Mouse (Mus musculus) liver, embryonic 13.5 days (tissue): ENCODE measurements around the gene Csf2rb. TPM values are rescaled to one million over a fixed set of nuclear protein-coding genes. Genes with fewer than 3 reads are reported as not detected.

Experiments
- ATAC-seq: fragments of 200-750 bp; cut with Nextera tagmentation; 2 replicates; pipeline ENCODE4 v1.8.0; 2017; ENCODE audit warnings: low read depth, mild to moderate bottlenecking, moderate number of reproducible peaks, moderate library complexity
- DNase-seq: peaks from one replicate; pipeline ENCODE4 v3.0.0; 2022
- H3K27ac ChIP-seq: fragments of 300-500 bp; sonication (generic); 2 replicates; pipeline ENCODE4 v1.5.1; 2015; ENCODE audit warnings: moderate library complexity, mild to moderate bottlenecking, inconsistent platforms
- H3K27me3 ChIP-seq: fragments of 300-500 bp; sonication (generic); 2 replicates; pipeline ENCODE4 v1.6.1; 2015; ENCODE audit warnings: mild to moderate bottlenecking, inconsistent platforms
- H3K36me3 ChIP-seq: fragments of 300-500 bp; sonication (generic); 2 replicates; pipeline ENCODE4 v1.6.1; 2015; ENCODE audit warnings: mild to moderate bottlenecking, inconsistent platforms
- H3K4me1 ChIP-seq: fragments of 300-500 bp; sonication (generic); replicated peaks from 2 replicates; pipeline ENCODE4 v1.6.1; 2015; ENCODE audit warnings: inconsistent platforms
- H3K4me2 ChIP-seq: fragments of 300-500 bp; sonication (generic); 2 replicates; pipeline ENCODE4 v1.6.1; 2015; ENCODE audit warnings: inconsistent platforms, mild to moderate bottlenecking, moderate library complexity
- H3K4me3 ChIP-seq: fragments of 300-500 bp; sonication (generic); replicated peaks from 2 replicates; pipeline ENCODE4 v1.5.1; 2015; ENCODE audit warnings: mild to moderate bottlenecking, inconsistent platforms
- H3K9ac ChIP-seq: fragments of 300-500 bp; sonication (generic); 2 replicates; pipeline ENCODE4 v1.6.1; 2015; ENCODE audit warnings: mild to moderate bottlenecking, inconsistent platforms
- H3K9me3 ChIP-seq: fragments of 300-500 bp; sonication (generic); replicated peaks from 2 replicates; pipeline ENCODE4 v1.6.1; 2016; ENCODE audit warnings: inconsistent platforms
- WGBS: fragments of 180-500 bp; shearing (Covaris S2); methylation state at CpG from one replicate; pipeline ENCODE4 v1.1.7; 2015; ENCODE audit not compliant: insufficient replicate concordance; 5-methylcytosine and 5-hydroxymethylcytosine counted together
- polyA plus RNA-seq: library from polyadenylated mRNA; unstranded; fragments of >200 nt; fragmentation: Nextera tagmentation; extraction: Ambion mirVana; gene quantifications from 2 replicates; pipeline ENCODE4 v1.2.1, GENCODE M21; 2015

Gene Csf2rb
- polyA plus RNA-seq, 1 experiment from 2014 or later: 3.3 TPM

DNA sequence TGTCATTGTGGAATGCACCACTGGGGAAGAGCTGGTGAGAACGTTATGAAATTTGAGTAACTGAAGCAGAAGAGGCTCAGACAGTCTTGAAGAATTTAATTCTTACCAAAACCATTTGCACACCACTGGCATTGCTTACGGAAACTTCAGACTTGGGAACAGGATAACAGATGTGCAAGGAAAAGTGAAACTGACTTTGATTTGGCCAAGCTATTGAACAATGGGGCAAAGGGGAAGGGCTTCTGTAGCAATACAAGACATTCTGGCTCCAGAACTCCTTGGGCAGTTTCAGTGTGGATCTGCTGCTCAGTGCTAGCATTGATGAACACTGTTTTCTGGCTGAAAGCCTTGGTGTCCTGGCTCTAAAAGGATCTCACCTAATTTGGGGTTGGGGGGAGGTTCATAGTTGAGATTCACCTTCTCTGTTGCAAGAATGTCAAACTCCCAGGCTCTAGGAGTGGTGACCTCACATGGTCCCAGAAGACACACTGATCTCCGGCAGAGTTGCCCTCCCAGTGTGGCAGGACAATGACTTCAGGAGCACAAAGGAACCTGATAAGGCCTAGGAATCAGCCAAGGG lies 26.1 kb downstream of the Csf2rb start:
- Histone ChIP-seq H3K4me2 (no peak overlapping the region), H3K36me3 (no peaks in the 10 kb centered on the region), H3K27me3 (0 out of 2 replicates have a peak, but pooled peaks cover 2% of the 10 kb centered on the region), H3K4me3 (no peak overlapping the region), H3K9ac (no peak overlapping the region), H3K27ac (no peak overlapping the region), H3K9me3 (no peaks in the 10 kb centered on the region), H3K4me1 (no peaks in the 10 kb centered on the region)
- ATAC-seq: no peak
- 41% methylated on average over 3 of the region's 3 CpGs for WGBS
- no peak for DNase-seq

DNA sequence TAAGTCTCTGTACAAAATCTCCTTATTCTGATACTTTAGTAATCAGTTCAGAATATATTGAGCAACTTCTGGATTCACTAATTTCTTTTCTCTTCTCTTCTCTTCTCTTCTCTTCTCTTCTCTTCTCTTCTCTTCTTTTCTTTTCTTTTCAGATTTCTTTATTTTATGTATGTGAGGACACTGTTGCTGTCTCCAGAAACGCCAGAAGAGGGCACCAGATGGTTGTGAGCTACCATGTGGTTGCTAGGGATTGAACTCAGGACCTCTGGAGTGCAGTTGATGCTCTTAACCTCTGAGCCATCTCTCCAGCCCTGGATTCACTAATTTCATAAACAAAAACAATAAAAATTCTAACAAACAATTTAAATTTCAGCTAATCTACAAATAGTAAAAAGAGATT lies 29.4 kb downstream of the Csf2rb start:
- WGBS: 0% methylated on average over 1 of the region's 1 CpGs
- H3K27me3 ChIP-seq: 0 out of 2 replicates have a peak, but pooled peaks cover 2% of the 10 kb centered on the region
- no peaks in the 10 kb centered on the region for H3K36me3 ChIP-seq
- no peak overlapping the region for H3K9ac ChIP-seq
- H3K4me2 ChIP-seq: no peak overlapping the region
- H3K27ac ChIP-seq: no peak overlapping the region
- no peak for DNase-seq
- no peaks in the 10 kb centered on the region for H3K4me1 ChIP-seq
- no peaks in the 10 kb centered on the region for H3K9me3 ChIP-seq
- ATAC-seq: no peak
- H3K4me3 ChIP-seq: no peak overlapping the region

DNA sequence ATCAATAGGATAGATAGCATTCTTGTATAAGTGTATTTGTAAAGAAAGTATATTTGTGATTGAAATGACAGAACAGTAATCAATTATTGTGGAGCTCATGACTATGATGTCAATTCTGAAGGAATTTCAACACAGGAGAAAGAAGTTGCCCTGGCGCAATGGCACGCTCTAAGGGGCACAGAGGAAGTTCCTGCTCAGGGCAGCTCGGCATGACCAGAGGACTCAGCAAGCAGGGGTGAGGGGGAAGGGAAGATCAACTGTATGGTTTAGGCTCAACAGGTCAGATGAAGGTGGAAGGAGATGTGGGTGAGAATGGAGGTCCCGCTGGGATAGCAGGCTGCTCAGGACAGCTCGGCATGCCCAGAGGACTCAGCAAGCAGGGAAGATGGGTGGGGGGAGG lies 30.0 kb downstream of the Csf2rb start:
- H3K27me3 ChIP-seq: 0 out of 2 replicates have a peak, but pooled peaks cover 2% of the 10 kb centered on the region
- no peak overlapping the region for H3K4me3 ChIP-seq
- no peaks in the 10 kb centered on the region for H3K36me3 ChIP-seq
- ATAC-seq (no peak), DNase-seq (no peak)
- no peak overlapping the region for H3K9ac ChIP-seq
- no peaks in the 10 kb centered on the region for H3K9me3 ChIP-seq
- H3K4me2 ChIP-seq: no peak overlapping the region
- 61% methylated on average over 5 of the region's 5 CpGs for WGBS
- H3K27ac ChIP-seq: no peak overlapping the region
- H3K4me1 ChIP-seq: no peaks in the 10 kb centered on the region

DNA sequence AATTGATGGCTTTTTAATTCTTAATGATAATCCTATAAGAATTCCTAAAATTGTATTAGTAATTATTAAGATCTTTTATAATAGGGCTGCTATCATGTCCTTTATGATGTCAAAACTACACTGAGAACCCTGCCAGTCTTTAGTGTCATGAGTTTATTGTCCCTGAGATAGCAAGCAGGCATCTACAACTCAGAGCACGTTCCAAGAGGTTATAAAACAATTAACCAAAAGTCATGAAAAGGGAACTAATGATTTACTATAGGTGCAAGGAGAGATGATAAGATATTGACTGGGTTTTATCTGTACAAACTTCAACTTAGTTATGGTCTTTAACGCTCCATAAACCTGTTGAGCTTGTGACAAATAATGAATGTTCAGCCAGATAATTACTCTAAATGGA lies 40.4 kb downstream of the Csf2rb start:
- Histone ChIP-seq H3K4me2 (no peak overlapping the region), H3K4me3 (no peak overlapping the region), H3K36me3 (no peaks in the 10 kb centered on the region), H3K9ac (no peak overlapping the region), H3K27ac (no peak overlapping the region), H3K9me3 (no peaks in the 10 kb centered on the region), H3K27me3 (peaks cover 24% of the 10 kb centered on the region), H3K4me1 (peaks cover 7% of the 10 kb centered on the region; the same call in 1 of the 2 replicates)
- ATAC-seq: no peak
- DNase-seq: no peak
- 33% methylated on average over 2 of the region's 2 CpGs for WGBS

DNA sequence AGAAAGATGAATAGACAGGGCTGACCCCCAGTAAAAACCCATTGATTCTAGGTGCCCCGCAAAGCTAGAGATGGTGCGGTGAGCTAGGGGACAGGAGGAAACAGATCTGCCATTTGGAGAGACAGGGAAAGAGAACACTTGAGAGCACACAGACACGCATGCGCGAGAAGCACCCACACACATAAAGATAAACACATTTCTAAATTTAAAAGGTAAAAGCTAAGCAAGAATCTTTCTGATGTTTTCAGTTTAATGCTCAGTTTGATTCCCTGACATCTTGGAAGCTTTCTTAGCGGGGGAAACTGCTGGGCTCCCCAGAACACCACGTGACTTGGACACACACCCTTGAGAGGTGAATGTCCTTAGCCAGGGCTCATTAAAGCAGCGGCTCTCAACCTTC lies 41.3 kb downstream of the Csf2rb start:
- Histone ChIP-seq H3K27me3 (peaks cover 26% of the 10 kb centered on the region), H3K27ac (no peak overlapping the region), H3K9me3 (no peaks in the 10 kb centered on the region), H3K9ac (no peak overlapping the region), H3K4me1 (peaks cover 9% of the 10 kb centered on the region), H3K36me3 (no peaks in the 10 kb centered on the region), H3K4me2 (no peak overlapping the region), H3K4me3 (no peak overlapping the region)
- ATAC-seq (no peak), DNase-seq (no peak)
- WGBS: 69% methylated on average over 8 of the region's 8 CpGs

DNA sequence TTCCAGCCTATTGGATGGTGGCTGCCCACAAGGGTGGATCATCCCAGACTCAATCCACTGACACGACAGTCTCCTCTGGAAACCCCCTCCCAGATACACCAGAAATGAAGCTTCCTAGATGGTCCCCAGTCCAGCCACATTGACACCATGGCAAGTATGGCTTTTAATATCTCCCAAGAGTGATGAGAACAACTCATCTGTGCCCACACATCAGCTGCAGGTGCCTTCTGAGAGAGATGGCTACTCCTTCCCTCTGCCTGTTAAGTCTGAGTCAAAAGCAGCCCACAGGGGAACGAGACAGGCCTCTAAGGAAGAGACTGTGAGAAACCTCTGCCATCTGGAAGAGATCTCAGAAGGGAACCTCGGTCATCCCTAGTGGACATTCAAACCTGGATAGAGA lies 42.3 kb downstream of the Csf2rb start:
- H3K4me3 ChIP-seq: no peak overlapping the region
- ATAC-seq: no peak
- no peaks in the 10 kb centered on the region for H3K36me3 ChIP-seq
- H3K27me3 ChIP-seq: peaks cover 26% of the 10 kb centered on the region
- DNase-seq: no peak
- no peak overlapping the region for H3K4me2 ChIP-seq
- WGBS: 32% methylated on average over 3 of the region's 3 CpGs
- H3K4me1 ChIP-seq: peaks cover 13% of the 10 kb centered on the region
- no peaks in the 10 kb centered on the region for H3K9me3 ChIP-seq
- no peak overlapping the region for H3K27ac ChIP-seq
- H3K9ac ChIP-seq: no peak overlapping the region

DNA sequence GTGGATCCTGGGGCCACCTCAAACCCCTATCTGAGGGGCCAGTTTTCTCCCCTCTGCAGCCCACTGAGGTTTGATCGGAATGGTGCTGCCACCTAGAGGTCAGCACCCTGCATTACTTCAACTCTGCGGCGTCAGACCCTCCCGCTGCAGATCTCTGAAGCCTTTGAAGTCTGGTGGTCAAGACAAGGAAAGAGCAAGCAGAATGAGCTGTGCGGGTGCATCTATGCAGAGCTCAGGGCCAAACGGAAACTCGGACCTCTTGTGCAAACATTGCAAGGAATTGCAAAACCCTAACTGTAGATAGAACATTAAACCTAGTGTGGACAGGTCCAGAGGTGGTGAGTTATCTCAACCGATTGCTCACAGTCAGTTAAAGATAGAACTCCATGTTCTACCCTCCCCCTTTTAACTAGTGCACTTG lies 43.4 kb downstream of the Csf2rb start:
- H3K27me3 ChIP-seq: peaks cover 26% of the 10 kb centered on the region
- H3K9me3 ChIP-seq: no peaks in the 10 kb centered on the region
- H3K9ac ChIP-seq: no peak overlapping the region
- H3K27ac ChIP-seq: peak overlapping the region; percentile 35; the same call in 1 of the 2 replicates
- DNase-seq: peak; percentile 34
- peak; percentile 87 for ATAC-seq
- H3K36me3 ChIP-seq: no peaks in the 10 kb centered on the region
- H3K4me2 ChIP-seq: no peak overlapping the region
- peaks cover 13% of the 10 kb centered on the region for H3K4me1 ChIP-seq
- H3K4me3 ChIP-seq: no peak overlapping the region
- WGBS: 3% methylated on average over 8 of the region's 8 CpGs

DNA sequence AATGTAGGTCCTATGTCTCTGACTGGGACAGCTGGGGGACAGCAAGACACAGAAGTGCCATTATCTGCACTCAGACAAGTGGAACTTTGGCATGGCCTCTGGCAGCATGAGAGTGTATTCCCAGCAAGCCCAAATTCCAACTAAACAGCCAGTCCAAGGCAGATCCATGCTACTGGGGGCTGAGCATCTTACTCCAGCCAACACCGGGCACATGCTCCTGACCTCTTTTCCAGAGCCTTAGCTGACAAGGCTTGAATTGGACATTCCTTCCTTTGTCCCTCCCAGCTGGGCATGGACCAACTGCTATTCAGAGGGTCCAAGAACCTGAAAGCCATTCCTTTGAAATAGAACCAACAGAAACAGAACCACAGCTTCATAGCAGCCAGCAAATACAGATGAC lies 44.1 kb downstream of the Csf2rb start:
- H3K4me2 ChIP-seq: no peak overlapping the region
- peaks cover 26% of the 10 kb centered on the region for H3K27me3 ChIP-seq
- DNase-seq: no peak
- WGBS: 59% methylated on average over 1 of the region's 1 CpGs
- ATAC-seq: no peak
- peak overlapping the region; percentile 35 for H3K27ac ChIP-seq
- no peak overlapping the region for H3K9ac ChIP-seq
- peaks cover 13% of the 10 kb centered on the region for H3K4me1 ChIP-seq
- no peak overlapping the region for H3K4me3 ChIP-seq
- no peaks in the 10 kb centered on the region for H3K9me3 ChIP-seq
- H3K36me3 ChIP-seq: no peaks in the 10 kb centered on the region

DNA sequence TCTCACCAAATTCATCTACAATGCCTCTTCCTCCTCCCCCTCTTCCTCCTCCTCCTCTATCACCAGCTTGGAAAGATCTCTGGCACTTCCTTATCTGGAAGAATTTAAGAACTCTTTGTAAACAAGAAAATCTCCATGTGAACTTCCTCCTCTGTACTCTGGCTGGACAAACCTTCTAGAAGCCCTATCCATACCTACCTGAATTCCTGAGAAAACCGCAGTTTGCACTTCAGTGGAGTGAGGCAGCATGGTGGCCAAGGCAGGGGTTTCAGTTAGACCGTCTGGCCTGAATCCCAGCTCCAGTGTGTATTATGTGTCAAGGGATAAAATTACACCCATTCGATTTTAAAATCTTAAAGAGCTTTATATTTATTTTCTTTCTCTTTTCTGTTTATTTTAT lies 47.2 kb downstream of the Csf2rb start:
- ATAC-seq (no peak), DNase-seq (no peak)
- Histone ChIP-seq H3K27ac (no peak overlapping the region), H3K36me3 (no peaks in the 10 kb centered on the region), H3K9me3 (no peaks in the 10 kb centered on the region), H3K27me3 (peaks cover 15% of the 10 kb centered on the region), H3K4me3 (no peak overlapping the region), H3K4me2 (no peak overlapping the region), H3K9ac (no peak overlapping the region), H3K4me1 (peaks cover 13% of the 10 kb centered on the region)
- 68% methylated on average over 3 of the region's 3 CpGs for WGBS

DNA sequence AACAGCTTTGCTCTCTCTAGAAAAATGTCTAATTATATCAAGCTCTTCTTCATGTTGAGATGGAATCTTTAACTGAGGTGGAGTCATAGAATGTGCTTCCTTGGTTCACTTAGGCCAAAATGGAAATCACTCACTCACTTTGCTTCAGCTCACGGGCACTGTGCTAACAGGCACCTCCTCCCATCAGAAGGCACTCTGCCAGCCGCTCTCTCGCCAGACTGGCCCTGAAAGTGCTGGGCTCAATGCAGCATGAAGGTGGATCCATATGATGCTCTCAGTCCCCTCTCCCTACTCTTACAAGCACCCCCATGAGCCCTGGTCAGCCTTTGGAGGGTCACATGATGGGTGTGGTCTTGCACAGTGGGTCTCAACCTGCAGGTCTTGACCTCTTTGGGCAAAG lies 48.7 kb downstream of the Csf2rb start:
- WGBS: 78% methylated on average over 3 of the region's 3 CpGs
- Histone ChIP-seq H3K4me2 (no peak overlapping the region), H3K9ac (no peak overlapping the region), H3K9me3 (no peaks in the 10 kb centered on the region), H3K4me1 (peaks cover 17% of the 10 kb centered on the region), H3K4me3 (no peak overlapping the region), H3K36me3 (no peaks in the 10 kb centered on the region), H3K27ac (no peak overlapping the region), H3K27me3 (peaks cover 8% of the 10 kb centered on the region; the same call in 1 of the 2 replicates)
- ATAC-seq (no peak), DNase-seq (no peak)

DNA sequence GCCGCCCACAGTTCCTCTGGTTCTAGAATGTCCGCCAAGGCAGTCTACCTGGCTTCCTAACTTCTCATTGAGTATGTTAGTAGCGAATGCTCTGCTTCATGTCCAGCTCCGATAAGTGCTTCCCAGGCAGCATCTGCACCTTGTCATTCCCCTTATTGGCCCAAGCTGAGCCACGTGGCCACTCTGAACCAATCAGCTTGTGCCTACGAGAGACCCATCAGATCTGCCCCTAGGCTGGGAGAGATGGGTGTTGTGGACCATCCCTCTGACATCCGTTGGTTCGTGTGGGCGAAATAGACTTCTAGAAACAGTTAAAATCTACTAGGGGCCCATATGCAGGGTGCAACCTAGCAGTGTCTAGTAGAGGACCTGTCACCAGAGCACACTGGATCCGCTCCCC lies 52.3 kb downstream of the Csf2rb start:
- ATAC-seq: no peak
- H3K27ac ChIP-seq: no peak overlapping the region
- DNase-seq: no peak
- H3K4me2 ChIP-seq: no peak overlapping the region
- 0 out of 2 replicates have a peak, but pooled peaks cover 5% of the 10 kb centered on the region for H3K4me1 ChIP-seq
- no peak overlapping the region for H3K9ac ChIP-seq
- no peaks in the 10 kb centered on the region for H3K36me3 ChIP-seq
- 67% methylated on average over 10 of the region's 10 CpGs for WGBS
- no peaks in the 10 kb centered on the region; the same call in 1 of the 2 replicates for H3K27me3 ChIP-seq
- H3K9me3 ChIP-seq: no peaks in the 10 kb centered on the region
- H3K4me3 ChIP-seq: no peak overlapping the region

DNA sequence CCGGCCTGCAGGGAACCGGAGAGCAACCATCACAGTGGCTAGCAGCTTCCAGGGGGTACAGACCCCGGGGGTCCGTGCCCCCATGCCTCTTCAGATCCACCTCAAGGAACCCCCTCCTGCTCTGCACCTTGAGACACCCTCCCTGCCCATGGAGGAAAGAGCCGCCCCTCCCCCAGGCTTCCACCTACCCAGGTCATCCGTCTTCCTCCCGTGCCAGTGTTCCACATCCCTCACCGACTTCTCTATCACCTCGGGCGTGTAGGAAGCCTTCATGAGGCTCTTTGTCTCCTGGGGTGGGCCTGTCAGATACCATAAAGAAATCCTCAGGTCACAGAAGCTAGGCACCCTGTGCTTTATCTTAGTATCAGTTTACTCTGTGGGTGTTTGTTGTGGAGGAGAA lies 53.0 kb downstream of the Csf2rb start:
- H3K36me3 ChIP-seq: no peaks in the 10 kb centered on the region
- no peaks in the 10 kb centered on the region; the same call in 1 of the 2 replicates for H3K27me3 ChIP-seq
- H3K4me2 ChIP-seq: no peak overlapping the region
- H3K9ac ChIP-seq: no peak overlapping the region
- 0 out of 2 replicates have a peak, but pooled peaks cover 5% of the 10 kb centered on the region for H3K4me1 ChIP-seq
- no peaks in the 10 kb centered on the region for H3K9me3 ChIP-seq
- H3K27ac ChIP-seq: no peak overlapping the region
- DNase-seq (no peak), ATAC-seq (no peak)
- H3K4me3 ChIP-seq: no peak overlapping the region
- WGBS: 57% methylated on average over 10 of the region's 10 CpGs
